Mouse (Mus musculus): ENCODE measurements around the gene Tmem240. TPM values are rescaled to one million over a fixed set of nuclear protein-coding genes. Genes with fewer than 3 reads are reported as not detected.
"Not testable (repeated sequence)": the region's sequence is repeated elsewhere in the genome, so short reads cannot be mapped to it uniquely, and the experiment has no call there.

Gene Tmem240
- polyA plus RNA-seq, 1 experiment: not detected

DNA sequence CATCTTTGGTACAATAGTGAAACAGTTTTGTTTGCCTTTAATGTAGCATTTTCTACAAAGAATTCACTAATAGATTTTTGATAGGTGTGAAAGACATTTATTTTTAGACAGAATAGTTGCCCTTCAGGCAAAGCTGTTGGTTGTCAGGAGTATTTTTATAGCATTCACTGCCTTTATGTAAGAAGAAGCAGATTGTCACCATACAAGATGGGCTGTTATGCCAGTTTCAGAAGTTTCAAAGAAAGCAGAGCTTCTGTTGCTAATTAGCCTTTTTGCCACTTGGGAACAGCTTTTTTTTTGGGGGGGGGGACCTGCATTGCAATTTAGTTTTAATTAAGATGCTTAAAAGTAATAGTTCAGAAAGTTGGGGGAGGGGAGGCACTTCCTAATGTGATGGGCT is 25.6 kb upstream of the Tmem240 start:
- H3K4me1 ChIP-seq (ENCODE audit: control insufficient read depth, insufficient read depth, insufficient read length, low read length): peaks cover 9% of the 10 kb centered on the region; the same call in 1 of the 2 replicates
- peak overlapping the region; percentile 77; the same call in 1 of the 2 replicates for H3K27ac ChIP-seq (replicated peaks; ENCODE audit: low read depth, low read length)
- no peak overlapping the region for H3K4me3 ChIP-seq (ENCODE audit: insufficient read depth, low read depth, low read length)

DNA sequence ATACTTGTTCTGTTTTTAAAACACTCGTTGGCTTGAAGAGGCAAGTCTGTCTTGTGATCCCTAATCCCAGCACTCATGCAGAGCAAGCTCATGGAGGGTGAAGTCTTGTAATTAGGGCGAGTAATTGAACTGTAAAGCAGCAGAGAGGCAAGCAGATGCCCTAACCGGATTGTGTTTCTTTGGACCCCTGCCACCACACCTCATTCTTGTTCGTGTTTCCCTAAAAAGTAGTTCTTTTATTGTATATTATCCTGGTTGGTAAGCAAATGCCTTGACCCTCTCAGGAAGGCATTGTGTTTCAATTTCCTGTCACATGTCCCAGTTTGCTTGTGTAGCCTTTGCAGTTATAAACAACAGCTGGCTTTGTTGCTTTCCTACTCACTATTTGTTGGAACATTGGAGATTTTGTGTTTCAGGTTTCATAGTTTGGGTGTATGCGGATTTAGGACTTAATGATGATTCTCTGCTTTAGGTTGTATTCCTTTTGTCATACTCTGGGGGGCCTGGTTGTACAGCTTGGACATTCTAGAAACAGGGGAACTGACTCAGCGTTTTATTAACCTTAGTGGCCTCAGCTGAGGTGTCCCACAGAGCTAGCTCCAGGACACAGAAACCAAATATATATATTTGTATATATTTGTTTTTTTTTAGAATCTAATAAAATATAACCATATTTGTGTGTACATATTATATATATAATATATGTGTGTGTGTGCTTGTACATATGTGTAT is 23.9 kb upstream of the Tmem240 start:
- H3K4me1 ChIP-seq (ENCODE audit: control insufficient read depth, insufficient read depth, insufficient read length, low read length): peaks cover 9% of the 10 kb centered on the region; the same call in 1 of the 2 replicates
- H3K4me3 ChIP-seq (ENCODE audit: insufficient read depth, low read depth, low read length): no peak overlapping the region
- peak overlapping the region; percentile 77 for H3K27ac ChIP-seq (replicated peaks; ENCODE audit: low read depth, low read length)

DNA sequence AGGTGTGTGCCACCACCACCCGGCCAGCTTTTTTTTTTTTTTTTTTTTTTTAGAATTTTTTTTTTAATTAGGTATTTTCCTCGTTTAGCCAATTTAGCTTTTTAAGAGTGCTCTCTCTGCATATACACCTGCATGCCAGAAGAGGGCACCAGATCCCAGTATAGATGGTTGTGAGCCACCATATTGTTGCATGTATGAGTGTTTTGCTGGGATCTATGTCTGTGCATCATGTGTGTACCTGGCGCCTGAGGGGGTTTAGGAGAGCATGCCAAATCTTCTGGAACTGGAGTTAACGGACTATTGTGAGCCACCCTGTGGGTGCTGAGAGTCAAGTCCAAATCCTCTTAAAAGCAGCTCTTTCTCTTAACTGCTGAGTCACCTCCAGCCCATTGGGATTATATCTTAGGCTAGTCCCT is 12.9 kb upstream of the Tmem240 start:
- Histone ChIP-seq H3K27ac (replicated peaks; ENCODE audit: low read depth, low read length) (no peak overlapping the region), H3K4me3 (ENCODE audit: insufficient read depth, low read depth, low read length) (no peak overlapping the region), H3K4me1 (ENCODE audit: control insufficient read depth, insufficient read depth, insufficient read length, low read length) (peaks cover 2% of the 10 kb centered on the region; the same call in 1 of the 2 replicates)

DNA sequence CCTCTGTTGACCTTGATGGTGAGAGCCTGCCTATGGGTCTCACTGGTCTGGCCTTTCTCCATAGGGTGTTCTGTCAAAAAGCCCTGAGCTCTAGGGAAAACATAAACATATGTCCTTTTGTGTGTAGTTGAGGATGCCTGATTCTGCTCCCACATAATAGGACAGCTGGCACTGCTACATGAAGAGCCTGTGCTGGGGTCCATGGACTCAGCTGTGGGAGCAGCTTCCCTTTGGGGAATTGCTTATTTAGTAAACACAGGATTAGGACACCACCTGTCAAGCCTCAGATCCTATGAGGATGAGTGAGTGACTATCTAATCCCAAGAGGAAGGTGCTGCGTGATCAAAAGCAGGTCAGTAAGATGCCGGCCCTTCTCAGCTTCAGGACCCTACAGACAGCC is 6.6 kb upstream of the Tmem240 start:
- no peak overlapping the region for H3K27ac ChIP-seq (replicated peaks; ENCODE audit: low read depth, low read length)
- H3K4me3 ChIP-seq (ENCODE audit: insufficient read depth, low read depth, low read length): no peak overlapping the region
- H3K4me1 ChIP-seq (ENCODE audit: control insufficient read depth, insufficient read depth, insufficient read length, low read length): no peaks in the 10 kb centered on the region

DNA sequence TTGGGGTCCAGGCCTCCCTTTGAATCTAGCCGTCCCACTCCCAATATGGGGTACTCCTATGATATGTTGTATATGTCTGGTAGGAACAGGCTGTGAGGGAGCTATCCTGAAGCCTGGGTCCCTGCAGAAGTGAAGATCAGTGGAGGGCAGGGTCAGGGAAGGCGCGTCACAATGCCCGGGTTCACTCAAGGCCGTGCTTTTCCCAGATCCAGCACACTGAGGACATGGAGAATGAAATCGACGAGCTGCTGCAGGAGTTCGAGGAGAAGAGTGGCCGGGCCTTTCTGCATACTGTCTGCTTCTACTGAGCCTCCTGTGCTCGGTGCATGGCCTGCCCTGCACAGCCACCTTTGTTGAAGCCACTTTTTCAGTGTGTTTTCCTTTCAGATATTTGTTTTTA is 1.3 kb upstream of the Tmem240 start:
- H3K27ac ChIP-seq (replicated peaks; ENCODE audit: low read depth, low read length): no peak overlapping the region
- H3K4me3 ChIP-seq (ENCODE audit: insufficient read depth, low read depth, low read length): no peak overlapping the region

DNA sequence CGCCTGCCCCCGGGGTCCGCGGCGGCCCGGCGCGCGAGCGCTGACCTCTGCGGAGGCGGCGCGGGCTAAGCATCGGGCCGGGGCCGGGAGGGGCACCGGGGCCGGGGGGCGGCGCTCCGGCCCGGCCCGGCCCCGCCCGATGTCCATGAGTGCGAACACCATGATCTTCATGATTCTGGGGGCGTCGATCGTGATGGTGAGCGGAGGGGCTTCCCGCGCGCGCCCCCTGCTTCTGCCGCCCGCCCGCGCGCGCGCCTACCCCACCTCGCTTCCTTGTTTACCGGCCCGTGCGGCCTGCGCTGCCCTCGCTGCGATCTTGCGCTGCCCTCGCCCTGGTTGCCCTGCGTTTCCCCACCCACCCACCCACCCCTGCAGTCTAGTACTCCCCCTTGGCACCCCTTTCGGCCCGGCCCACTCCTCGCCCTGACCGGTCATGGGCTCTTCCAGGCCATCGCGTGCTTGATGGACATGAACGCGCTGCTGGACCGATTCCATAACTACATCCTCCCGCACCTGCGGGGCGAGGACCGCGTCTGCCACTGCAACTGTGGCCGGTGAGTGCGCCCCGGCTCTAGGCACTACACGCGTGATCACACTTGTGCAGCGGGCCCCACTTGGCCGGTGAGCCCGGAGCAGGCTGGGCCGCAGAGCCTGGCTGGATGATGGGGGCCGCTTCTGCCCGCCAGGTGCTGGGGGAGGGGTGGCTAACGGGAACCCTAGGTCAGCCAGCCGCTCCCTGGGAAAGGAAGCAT is 527 bp downstream of the Tmem240 start:
- Histone ChIP-seq H3K27ac (replicated peaks; ENCODE audit: low read depth, low read length) (0 out of 2 replicates have a peak overlapping the region, but pooled peaks have one; percentile 56), H3K4me1 (ENCODE audit: control insufficient read depth, insufficient read depth, insufficient read length, low read length) (no peaks in the 10 kb centered on the region), H3K4me3 (ENCODE audit: insufficient read depth, low read depth, low read length) (peak overlapping the region; percentile 73)

More for the DNA sequence above, 1.3 kb upstream of the Tmem240 start:
- H3K4me1 ChIP-seq (ENCODE audit: control insufficient read depth, insufficient read depth, insufficient read length, low read length): no peaks in the 10 kb centered on the region

DNA sequence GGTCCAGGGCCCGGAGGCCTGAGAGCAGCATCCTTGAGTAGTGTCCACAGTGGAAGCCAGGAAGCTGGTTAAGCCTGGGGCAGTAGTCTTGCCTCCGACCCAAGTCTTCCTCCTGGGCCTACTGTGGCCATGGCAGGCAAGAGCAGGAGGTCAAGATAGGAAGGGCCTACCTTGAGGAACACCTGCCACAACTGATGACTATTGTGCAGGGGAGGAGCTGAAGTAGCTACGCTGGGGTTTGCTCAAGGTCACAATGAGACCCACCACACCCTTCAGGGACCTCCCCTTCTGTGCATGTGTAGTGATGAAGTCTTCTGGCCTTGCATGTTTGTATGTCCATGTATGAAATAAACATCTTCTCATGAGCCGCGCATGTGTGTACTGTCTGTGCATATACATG is 1.2 kb downstream of the Tmem240 start:
- Histone ChIP-seq H3K4me3 (ENCODE audit: insufficient read depth, low read depth, low read length) (peak overlapping the region; percentile 73), H3K27ac (replicated peaks; ENCODE audit: low read depth, low read length) (no peak overlapping the region), H3K4me1 (ENCODE audit: control insufficient read depth, insufficient read depth, insufficient read length, low read length) (no peaks in the 10 kb centered on the region)

DNA sequence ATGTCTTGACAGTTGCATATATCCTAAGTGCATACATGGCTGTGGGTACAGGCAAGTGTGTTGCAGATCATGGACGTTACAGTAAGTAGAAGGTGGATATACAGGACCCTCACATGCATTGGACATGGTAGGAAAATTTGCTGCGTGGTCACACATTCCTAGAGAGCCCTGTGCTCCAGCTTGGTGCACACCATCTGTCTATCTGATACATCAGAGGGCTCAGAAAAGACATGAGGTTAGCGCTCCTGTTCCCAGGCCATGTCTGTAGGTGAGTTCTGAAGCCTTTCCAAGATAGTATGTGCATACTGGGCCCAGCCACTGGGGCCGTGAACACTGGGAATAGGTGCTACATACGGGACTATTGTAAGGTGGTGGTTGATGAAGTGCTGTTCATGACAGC is 1.8 kb downstream of the Tmem240 start:
- no peak overlapping the region for H3K4me3 ChIP-seq (ENCODE audit: insufficient read depth, low read depth, low read length)
- H3K4me1 ChIP-seq (ENCODE audit: control insufficient read depth, insufficient read depth, insufficient read length, low read length): no peaks in the 10 kb centered on the region

DNA sequence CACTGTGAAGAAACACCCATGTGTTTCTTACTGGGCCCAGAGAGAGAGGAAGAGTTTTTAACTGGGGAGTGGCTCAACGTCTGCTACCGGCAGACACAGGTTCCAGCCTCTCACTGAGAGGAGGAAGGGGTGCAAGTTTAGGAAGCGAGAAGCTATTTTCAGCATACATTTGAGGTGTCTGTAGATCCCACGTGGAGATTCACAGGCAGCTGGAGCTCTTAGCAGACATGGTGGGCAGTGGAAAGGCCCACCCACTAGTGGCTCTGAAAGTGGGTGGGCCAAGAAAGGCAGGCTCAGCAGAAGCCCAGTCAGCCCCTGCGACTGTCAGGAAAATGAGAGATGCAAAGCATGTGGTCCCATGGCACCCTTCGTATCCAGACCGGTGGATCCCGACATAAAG is 3.7 kb downstream of the Tmem240 start:
- H3K4me1 ChIP-seq (ENCODE audit: control insufficient read depth, insufficient read depth, insufficient read length, low read length): no peaks in the 10 kb centered on the region
- H3K27ac ChIP-seq (replicated peaks; ENCODE audit: low read depth, low read length): no peak overlapping the region

More for the DNA sequence above, 1.8 kb downstream of the Tmem240 start:
- H3K27ac ChIP-seq (replicated peaks; ENCODE audit: low read depth, low read length): no peak overlapping the region

DNA sequence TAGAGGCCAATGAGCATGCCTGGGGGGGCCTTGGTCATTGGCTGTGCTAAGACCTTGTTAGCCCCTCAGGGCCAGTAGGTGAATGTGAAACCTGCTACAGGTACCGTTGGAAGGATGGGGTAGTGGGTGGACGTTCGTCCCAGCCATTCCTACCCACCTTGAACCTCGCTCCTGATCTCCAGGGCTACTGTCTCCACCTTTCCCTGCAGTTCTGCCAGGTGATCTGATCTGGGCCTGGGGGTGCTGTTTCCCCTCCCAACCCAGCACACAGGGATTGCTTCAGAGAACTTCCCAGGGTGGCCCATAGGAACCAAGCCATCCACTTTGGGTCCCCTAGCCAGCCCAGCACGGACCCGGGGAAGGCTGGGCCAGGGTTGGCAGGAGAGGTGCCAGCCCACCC is 4.6 kb downstream of the Tmem240 start:
- Histone ChIP-seq H3K4me1 (ENCODE audit: control insufficient read depth, insufficient read depth, insufficient read length, low read length) (no peaks in the 10 kb centered on the region), H3K27ac (replicated peaks; ENCODE audit: low read depth, low read length) (no peak overlapping the region), H3K4me3 (ENCODE audit: insufficient read depth, low read depth, low read length) (no peak overlapping the region)

More for the DNA sequence above, 3.7 kb downstream of the Tmem240 start:
- H3K4me3 ChIP-seq (ENCODE audit: insufficient read depth, low read depth, low read length): no peak overlapping the region

DNA sequence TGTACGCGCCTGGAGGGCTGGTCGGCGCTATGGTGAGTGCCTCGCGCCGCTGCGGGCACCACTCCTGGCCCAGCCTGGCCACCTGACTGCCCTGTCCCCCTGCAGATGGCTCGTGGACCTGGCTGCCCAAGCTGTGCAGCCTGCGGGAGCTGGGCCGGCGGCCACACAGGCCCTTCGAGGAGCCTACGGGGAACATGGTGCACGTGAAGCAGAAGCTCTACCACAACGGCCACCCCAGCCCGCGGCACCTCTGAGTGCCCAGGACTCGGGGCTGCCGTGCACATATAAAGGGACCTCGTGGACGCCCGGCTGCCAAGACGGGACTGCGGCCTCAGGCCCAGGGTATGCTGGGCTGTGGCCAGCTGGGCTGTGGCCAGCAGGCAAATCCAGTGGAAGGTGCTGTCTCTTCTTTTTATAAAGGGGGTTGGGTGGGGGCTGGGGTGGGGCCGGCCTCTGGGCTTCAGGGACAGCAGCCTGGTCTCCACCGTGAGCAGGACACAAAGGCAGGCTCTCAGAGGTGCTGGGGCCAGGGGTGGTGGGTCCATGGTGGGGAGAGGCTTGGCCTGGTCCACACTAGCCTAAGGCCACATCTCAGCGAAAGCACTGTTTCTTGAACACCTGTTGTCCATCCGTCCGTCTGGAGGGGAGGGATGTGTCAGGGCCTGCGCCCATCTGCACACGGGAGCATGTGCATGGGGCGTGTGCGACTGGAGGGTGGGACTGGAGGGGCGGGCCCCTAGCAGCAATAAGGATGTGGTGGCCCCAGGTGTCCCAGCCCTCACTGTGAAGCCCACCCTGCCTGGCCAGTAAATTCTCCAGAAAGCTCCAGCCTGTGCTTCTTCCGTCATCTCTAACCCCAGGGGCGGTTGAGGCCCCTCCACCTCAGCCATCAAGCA is 5.4 kb downstream of the Tmem240 start:
- no peaks in the 10 kb centered on the region for H3K4me1 ChIP-seq (ENCODE audit: control insufficient read depth, insufficient read depth, insufficient read length, low read length)
- no peak overlapping the region for H3K4me3 ChIP-seq (ENCODE audit: insufficient read depth, low read depth, low read length)
- no peak overlapping the region for H3K27ac ChIP-seq (replicated peaks; ENCODE audit: low read depth, low read length)

DNA sequence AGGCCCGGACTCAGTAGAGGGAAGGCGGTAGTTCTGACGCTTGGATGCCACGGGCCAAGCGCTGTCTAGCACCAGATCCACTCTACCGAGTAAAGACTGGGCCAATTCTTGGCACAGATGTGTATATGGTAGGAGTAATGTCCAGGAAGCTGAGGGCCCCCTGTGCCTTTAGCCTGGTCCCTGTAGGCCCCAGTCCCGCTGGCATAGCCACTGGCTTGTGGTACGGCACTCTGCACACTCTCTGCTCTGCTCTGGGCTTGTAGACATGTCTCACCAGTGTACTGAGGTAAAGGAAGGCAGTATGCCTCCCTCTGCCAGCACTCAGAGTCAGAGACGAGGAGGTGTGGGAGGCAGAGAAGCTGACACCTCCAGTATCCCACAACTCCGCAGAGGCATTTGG is 6.1 kb downstream of the Tmem240 start:
- H3K27ac ChIP-seq (replicated peaks; ENCODE audit: low read depth, low read length); H3K4me3 ChIP-seq (ENCODE audit: insufficient read depth, low read depth, low read length); H3K4me1 ChIP-seq (ENCODE audit: control insufficient read depth, insufficient read depth, insufficient read length, low read length): not testable (repeated sequence)

DNA sequence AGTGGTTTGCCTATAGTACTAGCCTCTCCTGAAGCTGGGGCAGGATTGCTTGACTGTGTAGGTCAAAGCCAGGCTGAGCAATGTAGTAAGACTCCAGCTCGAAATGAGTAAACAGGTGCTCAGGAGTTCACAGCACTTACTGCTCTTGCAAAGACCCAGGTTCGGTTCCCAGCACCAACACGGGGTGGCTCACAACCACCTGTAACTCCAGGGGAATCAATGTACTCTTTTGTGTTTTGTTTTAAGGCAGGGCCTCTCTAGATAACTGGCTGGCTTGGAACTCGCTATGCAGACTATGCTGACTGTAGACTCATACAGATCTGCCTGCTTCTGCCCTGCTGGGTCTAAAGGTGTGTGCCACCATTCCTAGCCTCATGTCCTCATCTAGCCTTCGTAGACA is 8.1 kb downstream of the Tmem240 start:
- no peaks in the 10 kb centered on the region for H3K4me1 ChIP-seq (ENCODE audit: control insufficient read depth, insufficient read depth, insufficient read length, low read length)
- no peak overlapping the region for H3K4me3 ChIP-seq (ENCODE audit: insufficient read depth, low read depth, low read length)
- H3K27ac ChIP-seq (replicated peaks; ENCODE audit: low read depth, low read length): no peak overlapping the region

DNA sequence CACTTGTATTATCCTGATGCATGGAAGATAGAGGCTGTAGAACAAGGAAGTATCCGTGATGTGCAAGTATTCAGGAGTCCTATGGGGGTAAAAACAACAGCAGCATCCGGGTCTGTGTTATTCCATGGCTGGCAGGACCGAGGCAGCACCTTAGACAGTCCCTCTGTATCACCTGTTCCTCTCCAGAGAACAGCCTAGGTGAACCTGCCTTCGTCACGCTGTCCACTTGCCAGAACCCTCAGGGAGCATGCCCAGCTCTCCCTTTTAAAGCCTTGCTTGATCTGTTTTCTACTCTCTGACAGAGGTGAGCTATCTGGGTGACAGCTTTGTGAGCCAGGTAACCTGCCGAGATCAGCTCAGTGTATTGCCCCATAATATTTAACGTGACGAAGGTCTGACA is 9.9 kb downstream of the Tmem240 start:
- Histone ChIP-seq H3K4me1 (ENCODE audit: control insufficient read depth, insufficient read depth, insufficient read length, low read length) (no peaks in the 10 kb centered on the region), H3K4me3 (ENCODE audit: insufficient read depth, low read depth, low read length) (no peak overlapping the region), H3K27ac (replicated peaks; ENCODE audit: low read depth, low read length) (no peak overlapping the region)

DNA sequence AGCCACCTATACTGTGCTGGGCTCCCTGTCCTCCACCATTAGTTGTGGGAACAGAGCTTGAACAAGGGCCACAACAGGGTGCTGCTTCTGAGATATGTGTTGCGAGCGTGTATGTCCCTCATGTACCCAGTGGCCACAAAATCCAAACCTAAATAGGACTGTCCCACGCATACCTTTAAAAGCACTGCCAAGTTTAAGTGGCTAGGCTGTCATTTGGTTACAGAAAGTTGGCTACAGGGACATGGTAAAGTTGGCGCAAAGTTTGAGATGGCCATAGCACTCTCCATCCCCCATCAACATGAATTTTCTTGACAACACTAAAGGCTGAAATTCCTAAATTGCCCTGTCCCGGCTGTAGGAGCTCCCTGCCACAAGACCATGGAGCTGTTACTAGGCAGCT is 10.5 kb downstream of the Tmem240 start:
- H3K4me3 ChIP-seq (ENCODE audit: insufficient read depth, low read depth, low read length): no peak overlapping the region
- H3K27ac ChIP-seq (replicated peaks; ENCODE audit: low read depth, low read length): no peak overlapping the region

More for the DNA sequence above, 10.5 kb downstream of the Tmem240 start:
- H3K4me1 ChIP-seq (ENCODE audit: control insufficient read depth, insufficient read depth, insufficient read length, low read length): no peaks in the 10 kb centered on the region
